Comparison of ENCODE assay signal across 10 mouse cellular contexts in the genomic region with DNA sequence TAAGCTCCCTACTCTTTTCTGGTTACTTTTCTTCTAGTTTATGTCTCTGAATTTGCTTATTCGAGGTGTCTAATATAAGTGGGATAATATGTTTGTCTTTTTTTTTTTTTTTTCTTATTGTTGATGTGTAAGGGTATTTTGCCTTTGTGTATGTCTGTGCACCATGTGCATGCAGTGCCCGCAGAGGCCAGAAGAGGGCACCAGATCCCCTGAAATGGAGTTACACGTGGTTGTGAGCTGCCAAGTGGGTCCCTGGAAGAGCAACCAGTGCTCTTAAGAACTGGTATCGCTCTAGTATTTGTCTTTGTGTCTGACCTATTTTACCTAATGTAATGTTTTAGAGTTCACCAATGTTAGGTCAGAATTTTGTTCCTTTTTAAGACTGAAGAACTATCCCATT. TPM values are rescaled to one million over a fixed set of nuclear protein-coding genes. Genes with fewer than 3 reads are reported as not detected.
DNase-seq lines count a peak whose midpoint lies in the region; ATAC-seq and TF ChIP-seq lines count a peak whose summit lies in the region.
"Had no signal": no experiment of that assay in that cellular context is flagged by ENCODE, and none has a peak within 500 bp of the region (broad histone marks: within the 10 kb centered on the region; RNA-seq: fewer than 3 reads in every experiment).

No protein-coding gene starts in this region.

- H3K4me3 ChIP-seq in lung, postnatal 0 days (ENCODE audit: low read depth, low read length), result no peak overlapping the region
- H3K4me3 ChIP-seq: embryonic facial prominence, embryonic 13.5 days; lung, embryonic 15.5 days had no signal

- no peaks in the 10 kb centered on the region for H3K4me1 ChIP-seq in lung, postnatal 0 days (ENCODE audit: insufficient read depth, low read depth, low read length)

- TF ChIP-seq CTCF in lung, postnatal 0 days (IDR thresholded peaks at IDR 0.05), result peak; percentile 76

- no peaks in the 10 kb centered on the region for H3K36me3 ChIP-seq in lung, postnatal 0 days (ENCODE audit: insufficient read depth, low read length)
- H3K36me3 ChIP-seq in splenic B cell, adult 2 months (ENCODE audit: control insufficient read depth, insufficient read depth, low read length, poor library complexity, severe bottlenecking), result no peaks in the 10 kb centered on the region
- H3K36me3 ChIP-seq: lung, embryonic 15.5 days had no signal

- DNase-seq in frontal cortex, postnatal 25 days (ENCODE audit: low spot score in 2 of 2), result peak; percentile 35 to 49
- peak; percentile 64 for DNase-seq in right cerebral cortex, postnatal 14 days
- no peak for DNase-seq in right cerebral cortex, postnatal 25 days
- peak; percentile 63 for DNase-seq in c-Kit-positive CD71-positive TER-119-negative erythroid progenitor cells, embryonic 14.5 days (ENCODE audit: low read depth)
- peak; percentile 52 for DNase-seq in lung, postnatal 0 days (ENCODE audit: low spot score)
- peak; percentile 69 for DNase-seq in splenic B cell, adult 2 months (ENCODE audit: low read depth, low spot score)

- 31% methylated on average over 4 of the region's 4 CpGs for WGBS in lung, postnatal 0 days

- no peaks in the 10 kb centered on the region for H3K27me3 ChIP-seq in lung, postnatal 0 days (replicated peaks; ENCODE audit: insufficient read depth, low read length)
- no peaks in the 10 kb centered on the region for H3K27me3 ChIP-seq in splenic B cell, adult 2 months (ENCODE audit: control insufficient read depth, insufficient read depth, low read length, poor library complexity, severe bottlenecking)
- H3K27me3 ChIP-seq: embryonic facial prominence, embryonic 13.5 days; lung, embryonic 15.5 days had no signal

- ATAC-seq in frontal cortex, adult (ENCODE audit: low TSS enrichment), result no peak
- peak; percentile 70 for ATAC-seq in granulocyte monocyte progenitor cell, adult 5-6 weeks (replicated peaks; ENCODE audit: poor library complexity, severe bottlenecking)
- no peak for ATAC-seq in lung, postnatal 0 days

- no peak for TF ChIP-seq EP300 in lung, postnatal 0 days (IDR thresholded peaks at IDR 0.05)

- H3K9me3 ChIP-seq in lung, postnatal 0 days (ENCODE audit: low read length), result no peaks in the 10 kb centered on the region
- H3K9me3 ChIP-seq: embryonic facial prominence, embryonic 13.5 days; lung, embryonic 15.5 days had no signal

- H3K27ac ChIP-seq in lung, postnatal 0 days (ENCODE audit: low read length), result no peak overlapping the region
- H3K27ac ChIP-seq: embryonic facial prominence, embryonic 13.5 days; lung, embryonic 15.5 days had no signal

- H3K4me2 ChIP-seq in lung, postnatal 0 days (replicated peaks; ENCODE audit: low read depth, low read length), result no peak overlapping the region
- H3K4me2 ChIP-seq: embryonic facial prominence, embryonic 13.5 days; lung, embryonic 15.5 days had no signal

- no peak overlapping the region for H3K9ac ChIP-seq in lung, postnatal 0 days (replicated peaks; ENCODE audit: low read depth)
- H3K9ac ChIP-seq: embryonic facial prominence, embryonic 13.5 days; lung, embryonic 15.5 days had no signal

RNA-seq across cellular contexts. Expression of a gene that starts 41.3 kb away (rescaled TPM):
- total RNA-seq in granulocyte monocyte progenitor cell, adult 5-6 weeks (2014; fragmentation: Nextera tagmentation), result 12.9 and 18.9 TPM in 2 replicates
- total RNA-seq in granulocyte monocyte progenitor cell, adult 5-6 weeks (2017), result 8.2 and 12.6 TPM in 2 replicates
- 5.2 and 6.0 TPM in 2 replicates for polyA plus RNA-seq in lung, postnatal 0 days (2015; fragmentation: Nextera tagmentation; extraction: Ambion mirVana)

RNA-seq across cellular contexts. Expression of a gene that starts 51.8 kb away (rescaled TPM):
- total RNA-seq in granulocyte monocyte progenitor cell, adult 5-6 weeks (2014; fragmentation: Nextera tagmentation), result 50.9 and 81.5 TPM in 2 replicates
- total RNA-seq in granulocyte monocyte progenitor cell, adult 5-6 weeks (2017), result 39.3 and 57.5 TPM in 2 replicates
- 34.1 TPM in 2 replicates for polyA plus RNA-seq in lung, postnatal 0 days (2015; fragmentation: Nextera tagmentation; extraction: Ambion mirVana)

RNA-seq across cellular contexts. Expression of a gene that starts 55.6 kb away (rescaled TPM):
- total RNA-seq in granulocyte monocyte progenitor cell, adult 5-6 weeks (2014; fragmentation: Nextera tagmentation), result 0.73 and 1.2 TPM in 2 replicates
- total RNA-seq in granulocyte monocyte progenitor cell, adult 5-6 weeks (2017), result 0.90 and 3.2 TPM in 2 replicates
- polyA plus RNA-seq in lung, postnatal 0 days (2015; fragmentation: Nextera tagmentation; extraction: Ambion mirVana), result 9.9 and 10.4 TPM in 2 replicates
